ENCODE assay signal across 9 mouse cellular contexts in genomic region chr5:107157384-107157783, GRCm38 (mm10).
DNase-seq lines count a peak whose midpoint lies in the region; ATAC-seq and TF ChIP-seq lines count a peak whose summit lies in the region.
"Had no signal": no experiment of that assay in that cellular context is flagged by ENCODE, and none has a peak within 500 bp of the region (broad histone marks: within the 10 kb centered on the region; RNA-seq: fewer than 3 reads in every experiment).

No protein-coding gene starts in this region.

- H3K9ac ChIP-seq in kidney, postnatal 0 days (ENCODE audit: low read depth, low read length): no peak overlapping the region
- no peak overlapping the region for H3K9ac ChIP-seq in forebrain, embryonic 13.5 days

- no peak overlapping the region for H3K4me2 ChIP-seq in kidney, postnatal 0 days (ENCODE audit: low read length)
- no peak overlapping the region for H3K4me2 ChIP-seq in forebrain, embryonic 13.5 days

- H3K27ac ChIP-seq in embryonic facial prominence, embryonic 10.5 days (replicated peaks): peak overlapping the region; percentile 71
- H3K27ac ChIP-seq in kidney, postnatal 0 days: peak overlapping the region; percentile 58; the same call in 1 of the 2 replicates
- H3K27ac ChIP-seq in forebrain, embryonic 13.5 days: no peak overlapping the region

- peaks cover 27% of the 10 kb centered on the region for H3K4me1 ChIP-seq in embryonic facial prominence, embryonic 10.5 days
- H3K4me1 ChIP-seq in kidney, postnatal 0 days (replicated peaks; ENCODE audit: insufficient read depth, low read length): 0 out of 2 replicates have a peak, but pooled peaks cover 6% of the 10 kb centered on the region
- no peaks in the 10 kb centered on the region for H3K4me1 ChIP-seq in forebrain, embryonic 13.5 days

- DNase-seq in gastrocnemius, adult 18-20 months (ENCODE audit: low spot score): peak; percentile 57
- no peak for DNase-seq in gastrocnemius, postnatal 14 days
- DNase-seq in 3T3-L1 (ENCODE audit: low read depth, low spot score): peak; percentile 97
- peak; percentile 68 for DNase-seq in embryonic facial prominence, embryonic 10.5 days (ENCODE audit: low spot score)
- peak; percentile 84 for DNase-seq in kidney, postnatal 0 days (ENCODE audit: low spot score)
- DNase-seq in testis, postnatal 10 days (ENCODE audit: low spot score): no peak
- DNase-seq in cerebellum, postnatal 25 days: no peak
- DNase-seq: thymus, adult 18-20 months had no signal

- WGBS in embryonic facial prominence, embryonic 10.5 days: 31% methylated on average over 9 of the region's 9 CpGs
- WGBS in kidney, postnatal 0 days: 25% methylated on average over 9 of the region's 9 CpGs
- WGBS in forebrain, embryonic 13.5 days: 53% methylated on average over 9 of the region's 9 CpGs

- no peaks in the 10 kb centered on the region for H3K36me3 ChIP-seq in embryonic facial prominence, embryonic 10.5 days (replicated peaks)
- H3K36me3 ChIP-seq in kidney, postnatal 0 days (ENCODE audit: insufficient read depth, low read length): peaks cover 4% of the 10 kb centered on the region; the same call in 1 of the 2 replicates
- H3K36me3 ChIP-seq in forebrain, embryonic 13.5 days (ENCODE audit: poor library complexity, severe bottlenecking): no peaks in the 10 kb centered on the region

- no peaks in the 10 kb centered on the region for H3K9me3 ChIP-seq in embryonic facial prominence, embryonic 10.5 days
- no peaks in the 10 kb centered on the region for H3K9me3 ChIP-seq in kidney, postnatal 0 days (replicated peaks; ENCODE audit: low read length)
- no peaks in the 10 kb centered on the region for H3K9me3 ChIP-seq in forebrain, embryonic 13.5 days (replicated peaks)

- no peak overlapping the region for H3K4me3 ChIP-seq in embryonic facial prominence, embryonic 10.5 days
- H3K4me3 ChIP-seq in kidney, postnatal 0 days (replicated peaks; ENCODE audit: low read depth, low read length): no peak overlapping the region
- no peak overlapping the region for H3K4me3 ChIP-seq in forebrain, embryonic 13.5 days

- peak; percentile 87 for ATAC-seq in kidney, postnatal 0 days (replicated peaks; ENCODE audit: low FRiP score, low read depth)
- no peak for ATAC-seq in forebrain, embryonic 13.5 days

- no peak for TF ChIP-seq CTCF in kidney, postnatal 0 days (IDR thresholded peaks at IDR 0.05; ENCODE audit: low read depth)

- no peaks in the 10 kb centered on the region for H3K27me3 ChIP-seq in embryonic facial prominence, embryonic 10.5 days (replicated peaks; ENCODE audit: low read depth, poor library complexity, severe bottlenecking)
- no peaks in the 10 kb centered on the region for H3K27me3 ChIP-seq in kidney, postnatal 0 days (ENCODE audit: insufficient read depth, low read length)
- peaks cover 53% of the 10 kb centered on the region for H3K27me3 ChIP-seq in forebrain, embryonic 13.5 days

- intact Hi-C loops in gastrocnemius, postnatal 14 days (cut with DNase I; ENCODE audit: low total_unique reads): no loop called here

Comparison
In these comparisons a context has a peak if more than half of its experiments do, and no peak if none do; other contexts are left out.
1. DNase-seq: peak in gastrocnemius, adult 18-20 months (single experiment), 3T3-L1 (single experiment), embryonic facial prominence, embryonic 10.5 days (single experiment) and kidney, postnatal 0 days (single experiment); none in gastrocnemius, postnatal 14 days (single experiment), testis, postnatal 10 days (single experiment) and cerebellum, postnatal 25 days (0 of 2).